Mouse (Mus musculus): ENCODE data around the gene Hypm. TPM values are rescaled to one million over a fixed set of nuclear protein-coding genes. Genes with fewer than 3 reads are reported as not detected.

The Hypm gene
- polyA plus RNA-seq, 1 experiment from 2014 or later = not detected

Other genes starting within 250 kb of the Hypm start
- 48.2 and 51.3 TPM in 2 replicates for gene Dynlt3, start 183.9 kb upstream of the Hypm start, polyA plus RNA-seq (2014; fragmentation: Nextera tagmentation; extraction: Ambion mirVana)
- not detected in 2 replicates for gene H2al3, start 2.8 kb downstream of the Hypm start, polyA plus RNA-seq (2014; fragmentation: Nextera tagmentation; extraction: Ambion mirVana)
- 0.51 and 1.4 TPM in 2 replicates for gene Sytl5, start 38.7 kb downstream of the Hypm start, polyA plus RNA-seq (2014; fragmentation: Nextera tagmentation; extraction: Ambion mirVana)